10 mouse cellular contexts compared by ENCODE assay signal in genomic region chr5:123499717-123500116, GRCm38 (mm10). TPM values are rescaled to one million over a fixed set of nuclear protein-coding genes. Genes with fewer than 3 reads are reported as not detected.
DNase-seq lines count a peak whose midpoint lies in the region; ATAC-seq and TF ChIP-seq lines count a peak whose summit lies in the region.
"Had no signal": no experiment of that assay in that cellular context is flagged by ENCODE, and none has a peak within 500 bp of the region (broad histone marks: within the 10 kb centered on the region; RNA-seq: fewer than 3 reads in every experiment).

No protein-coding gene starts in this region.

- H3K27ac ChIP-seq in midbrain, postnatal 0 days (ENCODE audit: low read depth, low read length): no peak overlapping the region
- H3K27ac ChIP-seq in midbrain, embryonic 16.5 days (ENCODE audit: low read length): no peak overlapping the region
- H3K27ac ChIP-seq in layer of hippocampus, adult 2 months: no peak overlapping the region
- H3K27ac ChIP-seq: liver, embryonic 13.5 days had no signal

- H3K9ac ChIP-seq in midbrain, postnatal 0 days (replicated peaks; ENCODE audit: low read length, poor library complexity, severe bottlenecking): no peak overlapping the region
- H3K9ac ChIP-seq in midbrain, embryonic 16.5 days (ENCODE audit: low read depth, low read length): no peak overlapping the region
- H3K9ac ChIP-seq: liver, embryonic 13.5 days had no signal

- no peak for DNase-seq in frontal cortex, postnatal 25 days (ENCODE audit: low spot score in 2 of 2)
- peak; percentile 72 for DNase-seq in midbrain, postnatal 0 days (ENCODE audit: low spot score)
- DNase-seq in layer of hippocampus, adult 2 months (ENCODE audit: low spot score in 2 of 2): peak; percentile 64
- DNase-seq in telencephalon, adult 2 months (ENCODE audit: low read depth, low spot score): peak; percentile 45
- no peak for DNase-seq in ovary, adult 18-20 months (ENCODE audit: low spot score)
- DNase-seq: liver, embryonic 13.5 days had no signal

- ATAC-seq in frontal cortex, adult (ENCODE audit: low TSS enrichment): peak; percentile 83
- no peak for ATAC-seq in midbrain, postnatal 0 days (ENCODE audit: low FRiP score)
- ATAC-seq in midbrain, embryonic 16.5 days: no peak
- peak; percentile 74; the same call in 1 of the 2 replicates for ATAC-seq in cerebellum, adult (ENCODE audit: insufficient number of reproducible peaks, low FRiP score, low TSS enrichment)

- no peaks in the 10 kb centered on the region for H3K36me3 ChIP-seq in midbrain, postnatal 0 days (ENCODE audit: insufficient read depth, low read length)
- H3K36me3 ChIP-seq in midbrain, embryonic 16.5 days (ENCODE audit: control insufficient read depth, insufficient read depth, low read length): no peaks in the 10 kb centered on the region
- H3K36me3 ChIP-seq: liver, embryonic 13.5 days had no signal

- H3K27me3 ChIP-seq in midbrain, postnatal 0 days (ENCODE audit: insufficient read depth, low read length): no peaks in the 10 kb centered on the region
- no peaks in the 10 kb centered on the region for H3K27me3 ChIP-seq in midbrain, embryonic 16.5 days (ENCODE audit: control insufficient read depth, insufficient read depth, low read depth, low read length)

- H3K4me2 ChIP-seq in midbrain, postnatal 0 days (ENCODE audit: low read depth, low read length, poor library complexity, severe bottlenecking): no peak overlapping the region
- H3K4me2 ChIP-seq in midbrain, embryonic 16.5 days (ENCODE audit: low read length): no peak overlapping the region
- H3K4me2 ChIP-seq: liver, embryonic 13.5 days had no signal

- TF ChIP-seq CTCF in midbrain, postnatal 0 days (IDR thresholded peaks at IDR 0.05): peak; percentile 79
- TF ChIP-seq CTCF in layer of hippocampus, adult 2 months (conservative IDR thresholded peaks at IDR 0.05): peak; percentile 80

- no peaks in the 10 kb centered on the region for H3K9me3 ChIP-seq in midbrain, postnatal 0 days (ENCODE audit: low read length)
- H3K9me3 ChIP-seq in midbrain, embryonic 16.5 days (replicated peaks; ENCODE audit: control insufficient read depth, low read length, poor library complexity, severe bottlenecking): no peaks in the 10 kb centered on the region
- H3K9me3 ChIP-seq: liver, embryonic 13.5 days had no signal

- peaks cover 3% of the 10 kb centered on the region; the same call in 1 of the 2 replicates for H3K4me1 ChIP-seq in midbrain, postnatal 0 days (ENCODE audit: insufficient read depth, low read length)
- peaks cover 4% of the 10 kb centered on the region; the same call in 1 of the 2 replicates for H3K4me1 ChIP-seq in midbrain, embryonic 16.5 days (ENCODE audit: control insufficient read depth, insufficient read depth, low read length)

- 47% methylated on average over 4 of the region's 4 CpGs for WGBS in midbrain, postnatal 0 days
- 58% methylated on average over 4 of the region's 4 CpGs for WGBS in midbrain, embryonic 16.5 days

- no peak overlapping the region for H3K4me3 ChIP-seq in midbrain, postnatal 0 days (ENCODE audit: low read depth, low read length)
- no peak overlapping the region for H3K4me3 ChIP-seq in midbrain, embryonic 16.5 days (ENCODE audit: low read depth, low read length)
- H3K4me3 ChIP-seq in layer of hippocampus, adult 2 months: no peak overlapping the region
- H3K4me3 ChIP-seq: liver, embryonic 13.5 days had no signal

RNA-seq across cellular contexts. Expression of gene Il31, which starts 10.4 kb away (rescaled TPM):
- total RNA-seq in midbrain, postnatal 0 days (2014; rRNA removed): not detected in 2 replicates
- polyA plus RNA-seq in midbrain, postnatal 0 days (2015; fragmentation: Nextera tagmentation; extraction: Ambion mirVana): not detected in 2 replicates
- polyA plus RNA-seq in midbrain, embryonic 16.5 days (2015; fragmentation: Nextera tagmentation; extraction: Ambion mirVana): not detected in 2 replicates
- total RNA-seq in layer of hippocampus, adult 2 months (2021): not detected
- polyA plus RNA-seq: liver, embryonic 13.5 days; small intestine, adult 2 months had no signal

RNA-seq across cellular contexts. Expression of gene B3gnt4, which starts 10.5 kb away (rescaled TPM):
- 3.9 and 5.3 TPM in 2 replicates for total RNA-seq in midbrain, postnatal 0 days (2014; rRNA removed)
- polyA plus RNA-seq in midbrain, postnatal 0 days (2015; fragmentation: Nextera tagmentation; extraction: Ambion mirVana): 1.3 and 1.4 TPM in 2 replicates
- 0.58 and 1.4 TPM in 2 replicates for polyA plus RNA-seq in midbrain, embryonic 16.5 days (2015; fragmentation: Nextera tagmentation; extraction: Ambion mirVana)
- total RNA-seq in layer of hippocampus, adult 2 months (2021): 1 to 10 TPM; 1.2 TPM
- polyA plus RNA-seq: small intestine, adult 2 months had no signal

RNA-seq across cellular contexts. Expression of gene Lrrc43, which starts 10.6 kb away (rescaled TPM):
- 0.61 and 0.77 TPM in 2 replicates for total RNA-seq in midbrain, postnatal 0 days (2014; rRNA removed)
- polyA plus RNA-seq in midbrain, postnatal 0 days (2015; fragmentation: Nextera tagmentation; extraction: Ambion mirVana): 1.2 and 1.3 TPM in 2 replicates
- 0.76 and 1.4 TPM in 2 replicates for polyA plus RNA-seq in midbrain, embryonic 16.5 days (2015; fragmentation: Nextera tagmentation; extraction: Ambion mirVana)
- total RNA-seq in layer of hippocampus, adult 2 months (2021): 1 to 10 TPM in 1 of 2 experiments, under 1 TPM in 1; 0.39 to 1.0 TPM
- polyA plus RNA-seq: liver, embryonic 13.5 days; small intestine, adult 2 months had no signal

RNA-seq across cellular contexts. Expression of gene Diablo, which starts 24.3 kb away (rescaled TPM):
- 77.6 and 81.1 TPM in 2 replicates for total RNA-seq in midbrain, postnatal 0 days (2014; rRNA removed)
- 87.2 and 89.5 TPM in 2 replicates for polyA plus RNA-seq in midbrain, postnatal 0 days (2015; fragmentation: Nextera tagmentation; extraction: Ambion mirVana)
- polyA plus RNA-seq in midbrain, embryonic 16.5 days (2015; fragmentation: Nextera tagmentation; extraction: Ambion mirVana): 109 and 111 TPM in 2 replicates
- total RNA-seq in layer of hippocampus, adult 2 months (2021): 10 to 100 TPM; 33.3 to 35.4 TPM

RNA-seq across cellular contexts. Expression of gene Gm49027, which starts 25.6 kb away (rescaled TPM):
- total RNA-seq in midbrain, postnatal 0 days (2014; rRNA removed): 0.93 and 2.1 TPM in 2 replicates
- 0.18 and 0.43 TPM in 2 replicates for polyA plus RNA-seq in midbrain, postnatal 0 days (2015; fragmentation: Nextera tagmentation; extraction: Ambion mirVana)
- polyA plus RNA-seq in midbrain, embryonic 16.5 days (2015; fragmentation: Nextera tagmentation; extraction: Ambion mirVana): 0.73 and 0.92 TPM in 2 replicates
- total RNA-seq in layer of hippocampus, adult 2 months (2021): 1 to 10 TPM; 4.9 to 8.6 TPM

Comparison
In these comparisons a context has a peak if more than half of its experiments do, and no peak if none do; other contexts are left out.
1. ATAC-seq: peak in frontal cortex, adult (single experiment) and cerebellum, adult (single experiment); none in midbrain, postnatal 0 days (single experiment) and midbrain, embryonic 16.5 days (single experiment).
2. DNase-seq: peak in midbrain, postnatal 0 days (single experiment), layer of hippocampus, adult 2 months (2 of 2) and telencephalon, adult 2 months (single experiment); none in frontal cortex, postnatal 25 days (0 of 2) and ovary, adult 18-20 months (single experiment).